Mouse (Mus musculus) megakaryocyte-erythroid progenitor cell, adult 5-6 weeks (primary cell): ENCODE results near the gene Hivep3. TPM values are rescaled to one million over a fixed set of nuclear protein-coding genes. Genes with fewer than 3 reads are reported as not detected.

ENCODE experiments used
- total RNA-seq, 2 experiments: library from RNA; stranded (forward) in 1 of 2; stranded (reverse) in 1 of 2; fragments of 200-1000, 215-1000 nt in 1 of 2; fragments of >200 nt in 1 of 2; fragmentation: Nextera tagmentation in 1 of 2; gene quantifications; 2 replicates each; pipeline ENCODE4 v1.2.3; 2014 to 2017

Hivep3 gene
- total RNA-seq, 2 experiments from 2014 or later = 2.5 to 2.9 TPM

Other genes starting within 250 kb of the Hivep3 start
- gene Rimkla, start 241.2 kb upstream of the Hivep3 start, total RNA-seq (2014; fragmentation: Nextera tagmentation) = not detected in 2 replicates
- not detected in 2 replicates for gene Rimkla, start 241.2 kb upstream of the Hivep3 start, total RNA-seq (2017)
- gene Foxj3, start 196.8 kb upstream of the Hivep3 start, total RNA-seq (2014; fragmentation: Nextera tagmentation) = 31.1 and 58.3 TPM in 2 replicates
- 22.8 and 33.9 TPM in 2 replicates for gene Foxj3, start 196.8 kb upstream of the Hivep3 start, total RNA-seq (2017)
- 1.5 TPM in 1 of 2 replicates, not detected in the other for gene Frg2f1, start 194.3 kb upstream of the Hivep3 start, total RNA-seq (2014; fragmentation: Nextera tagmentation)
- 0.28 and 1.7 TPM in 2 replicates for gene Frg2f1, start 194.3 kb upstream of the Hivep3 start, total RNA-seq (2017)
- not detected in 2 replicates for gene Guca2a, start 96.1 kb upstream of the Hivep3 start, total RNA-seq (2014; fragmentation: Nextera tagmentation)
- gene Guca2a, start 96.1 kb upstream of the Hivep3 start, total RNA-seq (2017) = not detected in 2 replicates
- not detected in 2 replicates for gene Guca2b, start 74.8 kb upstream of the Hivep3 start, total RNA-seq (2014; fragmentation: Nextera tagmentation)
- gene Guca2b, start 74.8 kb upstream of the Hivep3 start, total RNA-seq (2017) = not detected in 2 replicates